Mouse (Mus musculus) thymus, adult 2 months (tissue): ENCODE data around the gene Fastkd3.

Source experiments
- CTCF ChIP-seq: fragments of 200-500 bp; IDR thresholded peaks from 2 replicates; pipeline ENCODE4 v1.5.1; 2012; ENCODE audit warnings: mild to moderate bottlenecking, control low read depth, low read length, moderate library complexity, borderline replicate concordance; ENCODE audit not compliant: control insufficient read depth, poor library complexity, insufficient read depth; ENCODE audit errors: extremely low read depth
- POLR2A ChIP-seq: fragments of 200-500 bp; IDR thresholded peaks from 2 replicates; pipeline ENCODE4 v1.6.1; 2012; ENCODE audit warnings: mild to moderate bottlenecking, low read length, control low read depth, moderate library complexity; ENCODE audit not compliant: control insufficient read depth, poor library complexity, insufficient read depth; ENCODE audit errors: extremely low read depth

GRCm38 (mm10) chr13:68598953-68599352 is 16.9 kb downstream of the Fastkd3 start:
- TF ChIP-seq CTCF (no peak), POLR2A (no peak)
